Mouse (Mus musculus) bone marrow macrophage, adult 2 months (primary cell): ENCODE results near the gene Hps1.

Experiments used
- CTCF ChIP-seq: IDR thresholded peaks from 2 replicates; pipeline ENCODE4 v1.5.1; 2012; ENCODE audit warnings: low read depth, mild to moderate bottlenecking, low read length, moderate library complexity
- POLR2A ChIP-seq: IDR thresholded peaks from 2 replicates; pipeline ENCODE4 v1.6.1; 2012; ENCODE audit warnings: mild to moderate bottlenecking, low read depth, low read length, borderline replicate concordance

- TF ChIP-seq CTCF = no peak
- TF ChIP-seq POLR2A = no peak
Observed at GRCm38 (mm10) chr19:42726766-42727165, 53.0 kb downstream of the Hps1 start.
